Mouse (Mus musculus): ENCODE measurements at regions not wholly inside any gene's neighbourhood (a gene's known extent, or its start where the extent isn't known, plus 50 kb on each side); places are given as distances from the start of the nearest gene placed in this dataset.

DNA sequence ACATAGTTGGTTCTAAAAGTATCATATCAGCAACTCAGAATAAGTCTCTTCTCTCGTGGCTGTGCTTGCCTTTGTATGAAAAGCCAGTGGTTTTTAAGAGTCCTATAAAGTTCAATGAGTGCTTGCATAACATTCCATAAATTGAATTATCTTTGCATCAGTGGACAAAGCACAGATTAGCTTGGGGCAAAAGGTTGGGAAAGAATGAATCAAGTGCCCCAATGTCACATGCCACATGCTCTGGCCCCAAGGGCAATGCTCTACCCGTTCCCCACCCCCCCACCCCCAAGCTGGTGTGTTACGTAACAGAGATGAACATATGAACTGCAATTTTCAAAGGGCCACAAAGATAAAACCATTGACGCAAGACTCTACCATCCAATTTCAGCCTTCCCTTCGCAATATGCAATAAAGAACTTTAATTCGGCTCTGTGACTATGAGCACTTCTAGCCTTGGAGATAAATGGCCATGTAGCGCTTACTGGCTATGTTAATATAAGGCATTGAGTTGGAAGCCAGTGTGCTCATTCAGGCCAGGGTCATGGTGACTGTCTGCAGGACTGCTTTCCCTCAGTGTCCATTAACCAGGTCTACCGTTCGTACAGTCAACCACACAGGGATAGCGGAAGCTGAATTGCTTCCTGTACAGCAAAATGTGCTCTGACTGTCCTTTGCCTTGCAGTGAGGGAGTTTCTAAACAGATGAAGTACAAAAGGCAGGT is 421.1 kb upstream of the Adamts16 start:
- H3K9ac ChIP-seq (ENCODE audit: control insufficient read depth, low read depth, low read length, poor library complexity, severe bottlenecking), result no peak overlapping the region
- TF ChIP-seq USF2 (IDR thresholded peaks at IDR 0.05; ENCODE audit: borderline replicate concordance in 1 of 2, insufficient read depth in 1 of 2, low read depth in 1 of 2, low read length in 2 of 2) (no peak), MYC (IDR thresholded peaks at IDR 0.05; ENCODE audit: low read depth, low read length) (no peak), MAX (IDR thresholded peaks at IDR 0.05; ENCODE audit: low read length) (no peak), RAD21 (IDR thresholded peaks at IDR 0.05; ENCODE audit: low read depth, low read length) (no peak), NELFE (IDR thresholded peaks at IDR 0.05; ENCODE audit: low read depth, low read length) (no peak), POLR2AphosphoS5 (IDR thresholded peaks at IDR 0.05; ENCODE audit: borderline replicate concordance, low read depth, low read length) (no peak), CTCF (IDR thresholded peaks at IDR 0.05 in 2 of 3, conservative IDR thresholded peaks at IDR 0.05 in 1 of 3; ENCODE audit: control insufficient read depth in 1 of 3, insufficient read depth in 1 of 3, low read depth in 2 of 3, low read length in 3 of 3, poor library complexity in 1 of 3, severe bottlenecking in 1 of 3) (no peak), TAL1 (IDR thresholded peaks at IDR 0.05; ENCODE audit: low read length) (no peak), TCF12 (IDR thresholded peaks at IDR 0.05; ENCODE audit: low read depth, low read length) (no peak)
- no peak for DNase-seq (ENCODE audit: low read depth, low spot score)
- H3K79me2 ChIP-seq (ENCODE audit: control insufficient read depth, insufficient read depth, low read length, poor library complexity), result no peaks in the 10 kb centered on the region
- no peaks in the 10 kb centered on the region for H3K36me3 ChIP-seq (ENCODE audit: control insufficient read depth in 1 of 2, insufficient read depth in 2 of 2, low read length in 2 of 2)
- H3K4me3 ChIP-seq (ENCODE audit: control insufficient read depth in 1 of 2, insufficient read depth in 1 of 2, low read depth in 2 of 2, low read length in 2 of 2), result no peak overlapping the region
- H3K27me3 ChIP-seq (ENCODE audit: control insufficient read depth in 1 of 2, insufficient read depth in 2 of 2, low read length in 2 of 2), result no peaks in the 10 kb centered on the region
- no peak overlapping the region for H3K27ac ChIP-seq (ENCODE audit: control insufficient read depth, low read depth, low read length)
- no peaks in the 10 kb centered on the region for H3K9me3 ChIP-seq (replicated peaks; ENCODE audit: insufficient read depth, low read length)
- H3K4me1 ChIP-seq (ENCODE audit: control insufficient read depth in 1 of 2, insufficient read depth in 2 of 2, low read length in 2 of 2), result no peaks in the 10 kb centered on the region

DNA sequence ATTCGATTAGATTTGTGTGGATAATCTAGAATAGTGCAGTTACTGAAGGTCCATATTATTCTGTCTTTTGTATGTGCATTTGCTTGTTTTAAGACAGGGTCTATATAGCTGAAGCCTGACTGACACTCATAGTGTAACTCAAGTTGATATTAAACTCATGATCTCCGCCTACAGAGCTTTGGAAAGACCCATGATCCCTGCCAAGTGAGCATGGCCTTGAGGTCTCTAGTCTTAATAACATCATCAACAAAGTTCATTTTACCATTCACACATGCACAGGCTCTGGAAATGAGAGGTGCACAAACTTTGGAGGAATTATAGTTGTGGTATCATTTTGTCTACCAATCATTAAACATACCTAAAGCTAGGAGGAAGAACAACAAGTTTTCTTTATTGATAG is 412.4 kb upstream of the Adamts16 start:
- Histone ChIP-seq H3K4me1 (ENCODE audit: control insufficient read depth in 1 of 2, insufficient read depth in 2 of 2, low read length in 2 of 2) (no peaks in the 10 kb centered on the region), H3K79me2 (ENCODE audit: control insufficient read depth, insufficient read depth, low read length, poor library complexity) (no peaks in the 10 kb centered on the region), H3K27ac (ENCODE audit: control insufficient read depth, low read depth, low read length) (no peak overlapping the region), H3K27me3 (ENCODE audit: control insufficient read depth in 1 of 2, insufficient read depth in 2 of 2, low read length in 2 of 2) (no peaks in the 10 kb centered on the region), H3K9me3 (replicated peaks; ENCODE audit: insufficient read depth, low read length) (no peaks in the 10 kb centered on the region), H3K36me3 (ENCODE audit: control insufficient read depth in 1 of 2, insufficient read depth in 2 of 2, low read length in 2 of 2) (no peaks in the 10 kb centered on the region), H3K9ac (ENCODE audit: control insufficient read depth, low read depth, low read length, poor library complexity, severe bottlenecking) (no peak overlapping the region), H3K4me3 (ENCODE audit: control insufficient read depth in 1 of 2, insufficient read depth in 1 of 2, low read depth in 2 of 2, low read length in 2 of 2) (no peak overlapping the region)
- no peak for DNase-seq (ENCODE audit: low read depth, low spot score)
- TF ChIP-seq MAZ (IDR thresholded peaks at IDR 0.05; ENCODE audit: low read depth, low read length) (no peak), RCOR1 (IDR thresholded peaks at IDR 0.05; ENCODE audit: low read depth, low read length) (no peak), POLR2A (IDR thresholded peaks at IDR 0.05; ENCODE audit: control insufficient read depth in 1 of 2, insufficient read depth in 1 of 2, low read depth in 1 of 2, low read length in 2 of 2, poor library complexity in 1 of 2) (no peak), MEF2A (IDR thresholded peaks at IDR 0.05; ENCODE audit: extremely low read depth, insufficient replicate concordance, low read depth, low read length, poor library complexity, severe bottlenecking) (no peak), ELF1 (IDR thresholded peaks at IDR 0.05; ENCODE audit: low read depth, low read length) (no peak), ETS1 (IDR thresholded peaks at IDR 0.05; ENCODE audit: low read depth, low read length) (no peak), CHD2 (IDR thresholded peaks at IDR 0.05; ENCODE audit: low read length) (no peak)
